Mouse (Mus musculus) CD8-positive naive resting alpha-beta T cell, adult 2 months (primary cell): ENCODE data around the gene Lpcat3.

ENCODE experiments used
- DNase-seq, 2 experiments: peaks; one replicate each; pipeline ENCODE4 v3.0.0; 2022; ENCODE audit warnings: low read depth in 2 of 2, low spot score in 2 of 2

Gene Lpcat3

DNA sequence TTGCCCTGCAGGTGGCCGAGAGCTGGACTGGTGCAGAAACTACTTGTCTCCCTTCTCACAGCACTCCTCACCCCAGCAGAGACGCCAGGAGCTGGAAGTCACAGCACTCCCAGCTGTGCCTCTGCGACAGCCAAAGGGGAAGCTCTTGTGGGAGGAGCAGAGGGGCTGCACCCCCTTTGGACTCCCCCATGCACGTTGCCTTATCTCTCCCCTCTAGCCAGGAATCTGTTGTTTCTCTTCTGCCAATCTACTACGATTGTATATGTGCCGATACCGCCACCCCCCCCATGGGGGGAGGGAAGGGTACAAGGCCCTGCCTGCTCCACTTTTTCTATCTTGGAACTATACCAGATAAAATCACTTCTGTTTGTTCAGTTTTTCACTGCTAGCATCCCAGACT, 41.0 kb downstream of the Lpcat3 start:
- DNase-seq, result no peak

DNA sequence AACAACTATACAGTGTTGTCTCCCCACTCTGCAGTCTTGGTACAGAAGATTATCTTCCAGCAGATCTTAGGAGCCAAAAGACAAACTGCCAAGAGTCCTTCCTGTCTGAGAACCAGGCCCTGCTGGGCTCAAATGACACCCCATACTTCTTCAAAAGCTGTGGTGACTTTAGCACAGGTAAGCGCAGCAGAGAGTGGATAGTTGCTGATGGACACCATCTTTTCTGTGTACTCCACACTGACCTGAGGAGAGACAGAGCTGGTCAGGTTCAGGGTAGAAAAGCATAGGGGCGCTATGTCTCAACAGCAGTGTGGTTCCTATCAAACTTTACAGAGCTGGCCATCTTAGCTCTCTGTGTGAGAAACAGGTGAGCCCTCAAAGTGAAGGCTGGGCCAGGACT, 41.6 kb downstream of the Lpcat3 start:
- DNase-seq, result no peak

DNA sequence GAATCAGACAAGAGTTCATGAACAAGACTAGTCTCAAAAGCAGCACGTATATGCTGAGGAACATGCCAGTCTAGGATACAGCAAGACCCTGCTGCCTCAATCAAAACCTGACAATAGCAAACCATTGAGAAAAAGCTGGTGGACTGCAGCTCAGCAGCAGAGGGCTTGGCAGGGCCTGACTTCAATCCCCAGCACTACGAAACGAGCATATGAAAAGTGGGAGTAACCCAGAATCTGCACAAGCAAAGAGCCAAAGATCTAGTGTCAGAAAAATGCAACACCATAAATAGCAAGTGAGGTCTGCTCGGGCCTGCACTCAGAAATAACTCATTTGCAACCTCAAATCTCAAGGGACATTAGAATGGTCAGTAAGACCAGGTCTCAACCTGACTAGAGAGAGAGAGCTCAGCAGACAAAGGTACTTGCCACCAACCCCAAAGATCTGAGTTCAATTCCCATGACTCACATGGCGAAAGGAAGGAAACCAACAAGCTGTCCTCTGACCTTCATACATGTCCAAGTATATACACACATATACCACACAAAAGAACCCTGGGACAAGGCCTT, 43.3 kb downstream of the Lpcat3 start:
- no peak for DNase-seq

DNA sequence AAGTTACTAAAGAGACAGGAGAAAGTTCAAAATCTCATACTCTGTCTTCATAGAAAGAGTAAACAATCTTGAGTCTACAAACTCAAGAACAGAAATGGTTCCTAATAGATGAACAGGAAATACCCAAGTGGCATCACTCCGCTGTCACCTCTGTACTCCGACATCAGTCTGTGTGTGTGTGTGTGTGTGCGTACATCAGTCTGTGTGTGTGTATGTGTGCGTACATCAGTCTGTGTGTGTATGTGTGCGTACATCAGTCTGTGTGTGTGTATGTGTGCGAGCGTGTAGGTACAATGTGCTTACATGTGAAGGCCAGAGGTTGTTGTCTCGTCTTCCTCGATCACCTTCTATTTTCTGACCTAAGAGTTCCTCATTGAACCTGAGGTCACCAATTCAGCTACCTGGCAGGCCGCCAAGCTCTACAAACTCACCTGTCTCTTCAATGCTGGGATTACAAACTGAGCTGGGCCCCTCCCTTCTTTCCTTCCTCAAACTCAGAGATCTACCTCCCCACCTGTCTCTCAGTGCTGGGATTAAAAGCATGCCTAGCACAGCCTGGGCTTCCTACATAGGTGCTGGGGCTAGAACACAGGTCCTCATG, 45.6 kb downstream of the Lpcat3 start:
- no peak for DNase-seq

DNA sequence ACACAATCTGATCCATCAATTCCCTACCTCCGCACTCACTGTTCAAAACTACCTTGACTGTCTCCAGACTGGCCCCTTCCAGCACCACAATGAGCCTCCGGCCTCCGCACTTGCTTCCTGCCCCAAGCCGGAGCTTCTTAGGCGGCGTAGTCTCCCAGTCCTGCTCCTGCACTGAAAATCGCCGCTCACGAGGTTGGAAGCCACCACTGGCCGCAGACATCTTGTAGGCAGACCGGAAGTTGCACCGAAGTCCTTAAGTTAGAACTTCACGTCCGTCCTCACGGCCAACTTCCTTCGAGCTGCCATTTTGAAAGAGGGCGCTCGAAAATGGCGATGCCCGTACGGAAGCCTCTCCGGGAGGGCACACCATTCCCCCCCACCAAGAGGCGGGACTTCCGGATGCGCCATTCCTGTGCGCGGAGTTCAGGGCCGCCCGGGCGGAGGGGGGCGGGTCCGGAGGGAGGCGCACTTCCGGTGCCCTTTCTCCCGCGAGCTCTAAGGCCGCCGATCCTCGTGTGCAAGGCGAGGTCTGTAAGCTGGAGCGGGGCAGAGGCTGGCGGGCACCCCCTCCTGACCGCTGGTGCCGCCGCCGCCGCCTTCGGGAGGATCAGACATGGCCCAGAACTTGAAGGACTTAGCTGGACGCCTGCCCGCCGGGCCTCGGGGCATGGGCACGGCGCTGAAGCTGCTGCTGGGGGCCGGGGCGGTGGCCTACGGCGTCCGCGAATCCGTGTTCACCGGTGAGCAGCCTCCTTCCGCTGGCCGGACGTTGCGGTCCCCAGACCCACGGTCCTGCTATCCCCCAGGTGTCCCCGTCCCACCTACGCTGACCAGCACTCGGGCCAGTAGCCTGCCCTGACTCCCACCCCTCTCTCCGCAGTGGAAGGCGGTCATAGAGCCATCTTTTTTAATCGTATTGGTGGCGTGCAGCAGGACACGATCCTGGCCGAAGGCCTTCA, 49.3 kb downstream of the Lpcat3 start, which contains the start of the genes Emg1 and Phb2:
TSS of gene Emg1 (minus strand) at position 355 of the 959 bp plus-strand sequence.
TSS of gene Phb2 (plus strand) at position 513 of the 959 bp plus-strand sequence.
- peak; percentile 96 to 98 for DNase-seq

DNA sequence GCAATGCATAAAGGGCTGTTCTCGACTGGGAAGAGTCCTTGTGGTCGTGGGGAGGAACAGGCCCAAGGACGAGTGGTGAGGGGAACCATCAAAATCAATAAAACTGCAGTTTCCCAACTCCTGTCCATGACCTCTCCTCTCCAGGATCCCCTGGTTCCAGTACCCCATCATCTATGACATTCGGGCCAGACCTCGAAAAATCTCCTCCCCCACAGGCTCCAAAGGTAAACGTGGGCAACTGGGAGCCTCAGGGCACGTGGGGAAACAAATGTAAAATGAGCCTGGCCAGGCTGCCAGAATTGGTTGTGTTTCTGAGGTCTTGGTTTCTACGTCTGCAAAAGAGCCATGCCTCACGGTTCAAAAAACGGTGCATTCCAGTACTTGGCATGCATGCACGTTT, 50.1 kb downstream of the Lpcat3 start:
- DNase-seq, result no peak

DNA sequence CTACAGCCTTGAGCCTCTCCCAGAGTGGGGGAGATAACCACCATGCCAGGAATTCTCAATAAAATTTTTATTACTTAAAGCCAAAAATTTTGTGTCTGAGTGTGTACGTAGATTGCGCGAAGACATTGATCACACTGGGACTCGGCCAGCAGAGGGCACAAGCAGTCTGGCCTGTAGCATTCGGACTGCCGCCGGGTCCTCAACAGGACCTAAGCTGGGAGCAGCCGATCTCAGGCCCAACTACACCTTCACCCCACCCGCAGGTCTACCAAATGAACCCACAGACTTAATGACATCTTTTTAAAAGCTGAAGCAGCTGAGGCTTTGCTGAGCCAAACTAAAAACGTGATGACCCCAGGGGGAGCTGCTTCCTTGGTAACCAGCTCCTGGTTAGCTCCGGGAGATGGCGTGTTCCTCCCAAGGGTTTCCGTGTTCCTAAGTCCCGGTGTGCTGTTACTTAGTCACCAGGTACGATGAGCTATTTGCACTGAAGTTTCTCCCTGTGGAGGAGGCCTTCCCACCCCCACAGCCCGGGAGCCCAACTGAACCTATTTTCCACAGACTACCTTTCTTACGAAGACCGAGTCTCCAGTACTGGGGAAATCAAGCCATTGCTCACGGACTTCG, 54.1 kb downstream of the Lpcat3 start:
- no peak for DNase-seq

DNA sequence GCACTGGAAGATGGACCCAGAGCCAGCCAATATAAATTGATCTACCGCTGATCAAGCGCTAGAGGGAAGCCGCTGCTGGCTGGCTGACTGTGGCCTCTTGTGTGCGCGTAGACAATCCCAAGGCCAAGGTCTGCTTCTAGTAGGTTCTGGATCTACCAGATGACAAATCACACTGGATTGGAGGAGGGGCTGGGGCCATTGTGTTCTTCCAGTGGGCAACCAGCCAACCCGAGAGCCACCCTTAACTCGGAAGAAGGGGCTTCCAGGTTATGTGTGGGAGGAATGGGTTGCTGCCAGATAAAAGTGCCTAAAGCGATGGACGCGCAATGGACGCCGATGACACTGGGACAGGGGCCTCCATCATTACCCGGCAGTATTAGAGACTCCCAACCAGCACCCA, 55.1 kb downstream of the Lpcat3 start:
- no peak for DNase-seq

DNA sequence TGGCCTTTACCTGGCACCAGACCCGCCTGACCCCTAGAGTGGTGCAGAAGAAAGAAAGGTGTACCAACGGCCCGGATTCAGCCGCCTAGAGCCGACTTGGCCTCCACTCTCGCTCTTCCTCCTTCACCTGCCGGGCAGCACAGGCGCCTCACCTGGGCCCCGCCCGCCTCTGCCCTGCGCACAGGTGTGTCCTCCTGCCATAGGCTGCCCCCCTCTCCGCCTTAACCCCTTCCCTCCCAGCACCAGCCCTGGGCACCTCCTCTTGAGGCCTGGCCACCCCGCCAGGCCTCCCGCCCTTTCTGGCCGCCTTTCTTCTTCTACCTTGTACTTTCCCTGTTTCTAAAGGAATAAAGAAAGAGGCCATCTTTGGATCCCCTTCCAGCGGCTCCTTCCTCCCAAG, 55.9 kb downstream of the Lpcat3 start:
- no peak for DNase-seq

DNA sequence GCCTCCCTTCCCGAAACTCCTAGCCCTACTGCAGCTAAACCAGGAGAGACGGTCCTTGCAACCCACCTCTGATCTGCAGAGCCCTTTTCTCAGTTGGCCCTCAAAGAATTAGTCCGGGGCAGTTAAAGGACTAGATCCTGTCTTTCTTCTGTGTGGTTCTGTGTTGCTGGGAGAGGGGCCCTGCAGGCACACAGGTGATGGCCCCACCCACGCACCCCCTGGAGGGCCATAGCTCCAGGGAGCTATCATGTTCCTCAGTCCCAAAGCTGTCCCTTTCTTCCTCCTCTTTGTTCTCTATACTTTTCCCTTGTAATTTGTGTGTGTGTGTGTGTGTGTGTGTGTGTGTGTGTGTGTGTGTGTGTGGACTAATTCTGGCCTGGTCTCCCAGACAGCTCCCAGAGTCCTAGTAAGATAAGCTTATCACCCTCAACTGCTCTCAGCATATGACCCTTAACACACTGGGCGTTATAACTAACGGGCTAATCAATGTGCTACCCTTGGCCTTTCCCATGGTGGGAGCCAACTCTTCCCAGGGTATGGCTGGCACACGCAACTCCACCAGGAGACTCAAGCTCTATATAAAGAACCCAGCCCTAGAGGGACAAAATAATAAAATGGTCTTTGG, 56.6 kb downstream of the Lpcat3 start:
- no peak for DNase-seq

DNA sequence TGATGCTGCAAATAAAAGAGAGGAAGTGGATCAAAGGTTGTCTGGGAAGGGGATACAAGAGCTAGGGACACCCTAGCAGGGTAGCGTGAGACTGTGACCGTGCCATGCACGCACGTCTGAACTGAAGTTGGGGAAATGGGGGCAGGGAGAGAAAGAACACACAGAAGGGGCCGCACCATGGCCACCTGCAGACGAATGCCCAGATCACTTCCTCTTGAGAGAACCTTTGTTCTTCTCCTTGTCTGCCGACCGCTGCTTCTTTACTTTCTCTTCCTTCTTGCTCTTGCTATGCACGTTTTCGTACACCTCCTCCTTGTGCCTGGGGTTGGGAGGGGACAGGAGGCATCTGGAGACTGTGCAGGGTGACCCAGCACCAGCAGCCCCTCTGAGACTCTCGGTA, 58.1 kb downstream of the Lpcat3 start:
- DNase-seq, result no peak

DNA sequence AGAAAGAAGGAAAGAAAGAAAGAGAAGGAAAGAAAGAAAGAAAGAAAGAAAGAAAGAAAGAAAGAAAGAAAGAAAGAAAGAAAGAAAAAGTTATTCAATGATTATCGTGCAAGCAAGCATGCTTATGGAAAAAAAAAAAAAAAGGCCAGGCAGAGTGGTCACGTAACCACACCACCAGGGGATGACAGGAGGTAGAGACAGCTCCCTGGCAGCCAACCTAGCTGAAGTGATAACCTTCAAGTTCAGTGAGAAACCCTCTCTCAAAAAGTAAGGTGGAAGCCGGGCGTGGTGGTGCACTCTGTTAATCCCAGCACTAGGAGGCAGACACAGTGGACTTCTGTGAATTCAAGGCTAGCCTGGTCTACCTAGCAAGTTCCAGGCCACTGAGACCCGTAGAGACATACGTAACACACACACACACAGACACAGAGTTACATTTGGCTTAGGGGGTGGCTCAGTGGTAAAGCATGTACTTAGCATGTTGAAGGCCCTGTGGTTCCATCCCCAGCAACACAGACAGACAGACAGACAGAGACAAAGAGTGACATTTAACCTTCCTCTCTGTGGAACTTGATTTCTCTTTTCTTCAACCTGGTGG, 60.1 kb downstream of the Lpcat3 start:
- no peak for DNase-seq

DNA sequence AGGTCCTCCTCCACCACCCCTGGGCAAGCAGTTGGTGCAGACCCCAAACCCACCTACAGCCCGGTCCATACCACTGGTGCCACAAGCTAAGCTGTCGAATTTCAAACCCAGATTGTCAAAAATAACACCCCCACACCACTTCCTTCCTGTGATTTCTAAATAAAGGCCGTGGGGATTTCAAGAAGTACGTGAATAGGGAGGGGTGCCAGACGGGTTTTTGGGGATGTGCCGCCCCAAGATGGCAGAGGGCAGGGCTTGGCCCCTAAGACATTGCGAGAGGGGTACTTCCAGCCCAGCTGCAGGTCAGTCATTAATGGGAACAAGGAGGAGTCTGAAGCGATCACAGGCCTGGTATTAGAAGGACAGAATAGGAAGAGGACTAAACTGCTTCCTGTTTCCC, 60.7 kb downstream of the Lpcat3 start:
- no peak for DNase-seq

DNA sequence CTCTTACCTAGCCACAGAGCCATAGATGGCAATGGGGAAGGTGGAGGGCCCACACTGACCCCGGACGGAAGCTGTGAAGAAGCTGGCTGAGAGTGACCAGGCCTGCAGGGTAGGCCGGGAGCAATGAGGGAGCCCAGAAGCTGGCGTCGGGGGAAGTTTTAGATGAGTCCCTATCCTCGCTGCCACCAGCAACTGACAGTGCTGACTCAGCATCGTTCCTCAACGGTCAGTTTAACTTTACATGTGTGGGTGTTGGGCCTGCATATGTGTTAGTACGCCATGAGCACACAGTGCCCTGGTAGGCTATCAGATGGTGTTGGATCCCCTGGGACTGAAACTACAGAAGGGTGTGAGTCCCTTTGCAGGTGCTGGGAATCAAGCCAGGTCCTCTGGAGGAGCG, 61.6 kb downstream of the Lpcat3 start:
- no peak for DNase-seq

DNA sequence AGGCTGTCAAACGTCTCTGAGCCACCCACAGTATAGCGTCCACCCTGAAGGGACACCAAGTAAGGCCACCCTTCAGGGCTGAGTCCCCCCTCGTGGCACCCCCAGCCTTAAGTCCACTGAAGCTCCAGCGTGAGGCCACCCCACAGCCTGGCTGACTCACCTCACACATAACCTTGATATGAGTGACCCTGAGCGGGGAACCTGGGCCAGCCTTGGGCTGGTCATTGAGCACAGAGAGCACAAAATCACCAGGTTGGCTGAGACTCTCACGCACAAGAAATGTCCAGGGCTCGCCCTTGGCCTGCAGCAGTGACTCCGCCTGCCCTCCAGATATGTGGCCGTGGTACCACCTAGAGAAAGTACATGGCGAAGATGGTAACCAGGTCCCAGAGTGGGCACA, 65.8 kb downstream of the Lpcat3 start:
- DNase-seq, result no peak

DNA sequence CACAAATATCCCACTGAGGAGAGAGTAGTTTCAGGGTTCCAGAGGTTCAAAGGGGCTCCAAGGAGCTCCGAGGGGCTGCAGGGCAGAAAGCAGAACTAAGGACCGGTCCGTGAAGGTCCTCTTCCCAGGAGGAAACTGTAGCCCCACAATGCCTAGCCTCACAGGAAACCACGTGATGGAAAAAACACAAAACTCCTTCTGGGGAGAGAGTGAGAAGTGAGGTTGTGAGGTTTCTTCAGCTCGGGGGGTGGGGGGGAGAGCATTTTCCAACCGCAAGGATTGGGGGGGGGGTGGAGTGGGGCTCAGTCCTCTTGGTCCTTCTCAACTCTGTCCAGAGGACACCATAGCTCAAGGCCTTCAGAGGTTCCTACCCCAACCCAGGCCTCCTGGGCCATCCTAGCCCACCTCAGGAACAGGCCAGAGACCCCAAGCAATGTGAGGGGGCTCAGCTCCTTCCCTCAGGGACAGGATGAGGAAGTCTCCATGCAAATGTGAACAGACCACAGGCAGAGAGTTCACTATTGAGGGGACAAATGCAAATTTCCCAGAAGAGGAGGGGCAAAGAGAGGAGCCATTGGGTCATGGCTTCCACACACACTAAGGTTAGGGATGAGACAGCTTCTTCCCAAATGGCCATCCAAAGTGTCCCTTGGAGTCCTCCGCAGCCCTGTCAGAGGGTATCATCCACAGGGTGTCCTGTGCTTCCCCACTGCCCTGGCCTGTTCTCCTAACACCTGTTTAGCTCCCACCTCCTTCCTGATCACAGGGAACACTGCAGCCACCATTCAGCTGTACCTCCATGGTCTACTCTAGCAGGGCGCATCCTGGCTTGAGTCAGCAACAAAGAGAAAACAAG, 67.3 kb downstream of the Lpcat3 start:
- no peak for DNase-seq

DNA sequence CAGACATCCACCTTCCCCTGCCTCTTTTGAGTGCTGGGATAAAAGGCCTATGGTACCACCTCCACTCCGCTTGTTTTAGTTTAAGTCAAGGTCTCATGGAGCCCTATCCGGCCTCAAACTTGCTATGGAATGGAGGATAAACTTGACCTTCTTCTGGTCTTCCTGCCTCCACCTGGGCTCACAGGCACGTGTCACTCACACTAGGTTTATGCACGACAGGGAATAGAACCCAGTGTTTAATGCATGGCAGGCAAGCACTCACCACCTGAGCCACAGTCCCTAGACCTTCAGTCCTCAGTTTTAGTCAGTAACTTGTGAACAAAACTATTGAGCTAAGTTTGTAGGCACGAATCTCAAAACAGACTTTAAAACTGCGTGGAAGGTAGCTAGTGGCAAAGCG, 68.2 kb downstream of the Lpcat3 start:
- DNase-seq, result no peak

DNA sequence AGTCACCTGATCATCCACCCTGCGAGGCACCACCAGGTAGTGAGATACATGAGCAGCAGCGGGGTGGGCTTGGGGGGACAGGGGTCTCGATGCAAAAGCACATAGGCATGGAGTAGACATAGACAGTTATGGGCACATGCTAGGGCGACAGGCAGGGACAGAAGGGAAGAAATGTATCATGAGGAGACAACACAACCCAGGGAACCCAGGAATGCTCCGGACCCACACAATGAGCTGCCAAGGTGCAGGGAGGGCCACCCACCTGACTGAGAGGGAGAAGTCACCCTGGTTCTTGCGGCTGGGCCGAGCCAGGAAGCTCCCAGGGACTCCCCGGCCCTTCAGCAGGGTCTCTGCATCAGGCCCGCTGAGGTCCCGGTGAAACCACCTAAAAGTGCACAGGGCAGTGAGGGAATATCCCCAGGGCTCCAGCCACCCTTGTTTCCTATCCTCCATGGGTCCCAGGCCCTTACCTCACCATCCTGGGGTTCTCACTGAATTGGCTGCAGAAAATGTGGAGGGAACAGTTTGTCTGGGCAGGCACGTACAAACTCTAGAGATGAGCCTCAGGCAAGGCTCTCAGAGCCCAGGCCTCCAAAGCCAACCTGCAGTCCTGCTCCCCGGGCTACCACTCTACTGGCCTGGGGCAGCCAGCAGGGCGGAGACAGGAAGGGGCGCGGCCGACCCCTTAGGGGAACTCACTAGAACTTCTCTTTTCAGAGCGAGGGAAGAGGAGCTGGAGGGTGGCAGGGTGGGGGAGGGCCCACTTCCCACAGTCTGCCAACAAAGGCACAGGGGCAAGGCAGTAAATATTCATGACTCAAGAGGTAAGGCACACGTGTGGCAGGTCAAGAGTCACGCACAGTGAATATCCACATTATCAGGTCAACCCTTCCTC, 69.9 kb downstream of the Lpcat3 start:
- DNase-seq, result peak; percentile 48 to 49

DNA sequence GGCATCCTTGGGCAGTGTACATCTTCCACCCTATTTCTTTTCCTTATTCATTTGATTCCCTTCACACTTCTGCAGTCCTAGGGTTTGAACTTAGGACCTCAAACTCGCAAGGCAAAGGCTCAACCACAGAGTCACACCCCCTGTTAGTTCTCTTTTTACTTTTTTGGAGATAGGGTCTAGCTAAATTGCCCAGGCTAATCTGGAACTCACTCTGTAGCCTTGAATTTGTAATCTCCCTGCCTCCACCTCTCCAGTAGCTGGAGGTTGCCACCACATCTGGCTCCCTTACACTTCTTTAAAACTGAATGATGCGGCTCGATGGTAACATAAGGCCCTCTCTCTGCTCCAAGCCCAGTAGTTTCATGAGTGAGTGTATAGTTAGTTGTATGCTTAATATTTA, 71.6 kb downstream of the Lpcat3 start:
- no peak for DNase-seq
